Mouse (Mus musculus) spleen, adult 2 months (tissue): ENCODE results near the gene Ankrd16. TPM values are rescaled to one million over a fixed set of nuclear protein-coding genes. Genes with fewer than 3 reads are reported as not detected.

Experiments used
- DNase-seq, 2 experiments: peaks; one replicate each; pipeline versions ENCODE4 v3.0.0 to v3.0.0-alpha.2; 2012 to 2021; ENCODE audit warnings: low spot score in 2 of 2, low read depth in 1 of 2
- H3K27ac ChIP-seq: fragments of 200-500 bp; 2 replicates; pipeline ENCODE4 v1.5.1; 2012; ENCODE audit warnings: low read length, inconsistent platforms; ENCODE audit not compliant: insufficient read depth
- H3K27me3 ChIP-seq: fragments of 200-500 bp; 2 replicates; pipeline ENCODE4 v1.6.1; 2012; ENCODE audit warnings: mild to moderate bottlenecking, moderate library complexity, low read length, inconsistent platforms; ENCODE audit not compliant: control insufficient read depth, insufficient read depth
- H3K36me3 ChIP-seq: fragments of 200-500 bp; 2 replicates; pipeline ENCODE4 v1.6.1; 2012; ENCODE audit warnings: mild to moderate bottlenecking, low read length, inconsistent platforms; ENCODE audit not compliant: control insufficient read depth, insufficient read depth
- H3K4me1 ChIP-seq: fragments of 200-500 bp; 2 replicates; pipeline ENCODE4 v1.6.1; 2011; ENCODE audit warnings: inconsistent platforms; ENCODE audit not compliant: control insufficient read depth, insufficient read depth, insufficient read length
- H3K4me3 ChIP-seq: fragments of 200-500 bp; 2 replicates; pipeline ENCODE4 v1.5.1; 2011; ENCODE audit warnings: mild to moderate bottlenecking, inconsistent platforms; ENCODE audit not compliant: insufficient read depth, insufficient read length; ENCODE audit errors: extremely low read depth
- CTCF ChIP-seq: fragments of 200-500 bp; IDR thresholded peaks from 2 replicates; pipeline ENCODE4 v1.5.1; 2011; ENCODE audit warnings: mild to moderate bottlenecking, inconsistent platforms; ENCODE audit not compliant: insufficient read depth, insufficient read length, insufficient replicate concordance; ENCODE audit errors: extremely low read depth
- POLR2A ChIP-seq: fragments of 200-500 bp; IDR thresholded peaks from 2 replicates; pipeline ENCODE4 v1.6.1; 2011; ENCODE audit warnings: low read depth, low read length, inconsistent platforms
- WGBS: fragments of 180-500 bp; shearing (Covaris S2); methylation state at CpG from one replicate; pipeline ENCODE4 v1.1.7; 2018; 5-methylcytosine and 5-hydroxymethylcytosine counted together
- polyA plus RNA-seq: library from polyadenylated mRNA; depleted of rRNA; stranded (reverse); fragments of >200 nt; gene quantifications from 2 replicates; pipeline ENCODE4 v1.2.3, GENCODE M21; 2012; rRNA removed

Ankrd16 gene
- polyA plus RNA-seq, 1 experiment = 55.5 TPM

- no peak overlapping the region for H3K27ac ChIP-seq
- WGBS = 42% methylated on average over 8 of the region's 8 CpGs
- peaks cover 6% of the 10 kb centered on the region for H3K4me1 ChIP-seq
- H3K27me3 ChIP-seq = no peaks in the 10 kb centered on the region
- no peak for TF ChIP-seq POLR2A
- TF ChIP-seq CTCF = no peak
- H3K36me3 ChIP-seq = no peaks in the 10 kb centered on the region; the same call in 1 of the 2 replicates
- DNase-seq = no peak
- peak overlapping the region; percentile 86 for H3K4me3 ChIP-seq
These were observed 1.3 kb upstream of the Ankrd16 start for GRCm38 (mm10) chr2:11776415-11776814.

- Histone ChIP-seq H3K27ac (peak overlapping the region; percentile 85), H3K27me3 (no peaks in the 10 kb centered on the region), H3K36me3 (peaks cover 8% of the 10 kb centered on the region; the same call in 1 of the 2 replicates), H3K4me3 (peak overlapping the region; percentile 88), H3K4me1 (peaks cover 6% of the 10 kb centered on the region)
- peak; percentile 81 to 87 for DNase-seq
- under 1% methylated on average over 43 of the region's 43 CpGs for WGBS
- no peak for TF ChIP-seq CTCF
- peak; percentile 9; the same call in 1 of the 2 replicates for TF ChIP-seq POLR2A
These were observed 579 bp downstream of the Ankrd16 start for GRCm38 (mm10) chr2:11778087-11778823.

GRCm38 (mm10) chr2:11784159-11784558, 6.5 kb downstream of the Ankrd16 start:
- no peak overlapping the region for H3K27ac ChIP-seq
- TF ChIP-seq CTCF (no peak), POLR2A (no peak)
- 93% methylated on average over 6 of the region's 6 CpGs for WGBS
- H3K27me3 ChIP-seq = no peaks in the 10 kb centered on the region
- no peak overlapping the region for H3K4me3 ChIP-seq
- H3K4me1 ChIP-seq = 0 out of 2 replicates have a peak, but pooled peaks cover 2% of the 10 kb centered on the region
- no peak for DNase-seq
- peaks cover 26% of the 10 kb centered on the region for H3K36me3 ChIP-seq

GRCm38 (mm10) chr2:11794668-11795067, 17.0 kb downstream of the Ankrd16 start:
- DNase-seq = no peak
- Histone ChIP-seq H3K27me3 (no peaks in the 10 kb centered on the region), H3K4me3 (no peak overlapping the region), H3K4me1 (no peaks in the 10 kb centered on the region), H3K27ac (no peak overlapping the region), H3K36me3 (peaks cover 12% of the 10 kb centered on the region; the same call in 1 of the 2 replicates)
- WGBS = 72% methylated on average over 4 of the region's 4 CpGs
- no peak for TF ChIP-seq CTCF
- no peak for TF ChIP-seq POLR2A

GRCm38 (mm10) chr2:11797930-11798364, 20.3 kb downstream of the Ankrd16 start:
- Histone ChIP-seq H3K36me3 (0 out of 2 replicates have a peak, but pooled peaks cover 1% of the 10 kb centered on the region), H3K27ac (no peak overlapping the region), H3K27me3 (no peaks in the 10 kb centered on the region), H3K4me3 (no peak overlapping the region), H3K4me1 (peaks cover 8% of the 10 kb centered on the region; the same call in 1 of the 2 replicates)
- TF ChIP-seq POLR2A (no peak), CTCF (no peak)
- no peak for DNase-seq
- WGBS = 71% methylated on average over 5 of the region's 5 CpGs

GRCm38 (mm10) chr2:11801299-11801930, 23.7 kb downstream of the Ankrd16 start:
- H3K27me3 ChIP-seq = no peaks in the 10 kb centered on the region
- H3K4me3 ChIP-seq = no peak overlapping the region
- no peak overlapping the region for H3K27ac ChIP-seq
- TF ChIP-seq CTCF = no peak
- TF ChIP-seq POLR2A = no peak
- 29% methylated on average over 2 of the region's 2 CpGs for WGBS
- H3K36me3 ChIP-seq = no peaks in the 10 kb centered on the region
- peaks cover 8% of the 10 kb centered on the region; the same call in 1 of the 2 replicates for H3K4me1 ChIP-seq
- no peak for DNase-seq

Other genes starting within 250 kb of the Ankrd16 start
- 20.6 and 22.0 TPM in 2 replicates for gene Pfkfb3, start 223.8 kb upstream of the Ankrd16 start, polyA plus RNA-seq
- gene Rbm17, start 173.7 kb upstream of the Ankrd16 start, polyA plus RNA-seq = 37.7 and 38.9 TPM in 2 replicates
- not detected in 2 replicates for gene Gm17490, start 151.6 kb upstream of the Ankrd16 start, polyA plus RNA-seq
- gene Il2ra, start 135.1 kb upstream of the Ankrd16 start, polyA plus RNA-seq = 1.6 and 2.0 TPM in 2 replicates
- 33.2 and 57.8 TPM in 2 replicates for gene Il15ra, start 72.6 kb upstream of the Ankrd16 start, polyA plus RNA-seq
- 26.0 and 26.2 TPM in 2 replicates for gene Fbh1, start 294 bp upstream of the Ankrd16 start, polyA plus RNA-seq